Mouse (Mus musculus) hindbrain, postnatal 0 days (tissue): ENCODE data around the gene Unc50. TPM values are rescaled to one million over a fixed set of nuclear protein-coding genes. Genes with fewer than 3 reads are reported as not detected.

Source experiments
- ATAC-seq: fragments of 200-750 bp; cut with Nextera tagmentation; 2 replicates; pipeline ENCODE4 v1.8.0; 2017; ENCODE audit warnings: mild to moderate bottlenecking, moderate TSS enrichment, moderate library complexity
- DNase-seq: peaks from one replicate; pipeline ENCODE4 v3.0.0-alpha.2; 2015; ENCODE audit warnings: low spot score
- H3K27ac ChIP-seq: fragments of 300-500 bp; sonication (generic); 2 replicates; pipeline ENCODE4 v1.5.1; 2014; ENCODE audit warnings: mild to moderate bottlenecking
- H3K27me3 ChIP-seq: fragments of 300-500 bp; sonication (generic); 2 replicates; pipeline ENCODE4 v1.6.1; 2014; ENCODE audit warnings: low read length, mixed read lengths; ENCODE audit not compliant: insufficient read depth
- H3K36me3 ChIP-seq: fragments of 300-500 bp; sonication (generic); 2 replicates; pipeline ENCODE4 v1.6.1; 2014; ENCODE audit warnings: low read length, mixed read lengths; ENCODE audit not compliant: insufficient read depth
- H3K4me1 ChIP-seq: fragments of 300-500 bp; sonication (generic); 2 replicates; pipeline ENCODE4 v1.6.1; 2014; ENCODE audit warnings: antibody characterized with exemption, low read length, mixed read lengths; ENCODE audit not compliant: insufficient read depth
- H3K4me2 ChIP-seq: fragments of 300-500 bp; sonication (generic); 2 replicates; pipeline ENCODE4 v1.6.1; 2014; ENCODE audit warnings: low read depth, mild to moderate bottlenecking, low read length, moderate library complexity, mixed read lengths
- H3K4me3 ChIP-seq: fragments of 300-500 bp; sonication (generic); 2 replicates; pipeline ENCODE4 v1.5.1; 2014; ENCODE audit warnings: low read length
- H3K9ac ChIP-seq: fragments of 300-500 bp; sonication (generic); replicated peaks from 2 replicates; pipeline ENCODE4 v1.6.1; 2014; ENCODE audit warnings: mild to moderate bottlenecking, low read length, moderate library complexity, mixed read lengths
- H3K9me3 ChIP-seq: fragments of 300-500 bp; sonication (generic); 2 replicates; pipeline ENCODE4 v1.6.1; 2016; ENCODE audit warnings: low read length, mixed read lengths
- CTCF ChIP-seq: IDR thresholded peaks from 2 replicates; pipeline ENCODE4 v1.5.1; 2016; ENCODE audit warnings: antibody characterized with exemption, control low read depth, low read depth
- WGBS: fragments of 180-500 bp; shearing (Covaris S2); extraction: QIAGEN DNeasy Blood & Tissue Kit; methylation state at CpG from one replicate; pipeline ENCODE4 v1.1.7; 2014; 5-methylcytosine and 5-hydroxymethylcytosine counted together
- polyA plus RNA-seq: library from polyadenylated mRNA; unstranded; fragments of >200 nt; fragmentation: Nextera tagmentation; extraction: Ambion mirVana; gene quantifications from 2 replicates; pipeline ENCODE4 v1.2.1, GENCODE M21; 2015
- total RNA-seq: library from RNA; depleted of rRNA; stranded (reverse); fragments of >200 nt; gene quantifications from 2 replicates; pipeline ENCODE4 v1.2.3, GENCODE M21; 2014

Unc50 gene
- total and polyA plus RNA-seq, 2 experiments from 2014 or later = 70.8 to 135 TPM

DNA sequence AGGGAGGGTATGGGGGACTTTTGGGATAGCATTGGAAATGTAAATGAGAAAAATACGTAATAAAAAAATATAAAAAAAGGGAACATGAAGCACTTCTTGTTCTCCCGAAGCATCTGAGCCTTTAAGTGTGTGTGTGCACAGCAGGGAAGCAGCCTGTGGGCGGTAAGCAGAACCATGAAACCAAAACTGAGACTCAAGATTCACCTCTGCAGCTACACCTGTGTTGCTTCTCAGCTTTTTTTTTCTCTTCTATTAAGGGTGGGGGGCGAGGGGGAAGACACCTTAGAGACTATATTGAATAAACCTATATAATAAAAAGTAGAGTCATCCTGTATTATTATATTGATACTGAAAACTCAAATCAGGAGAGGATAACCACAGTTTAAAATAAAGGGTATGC is 37.9 kb downstream of the Unc50 start:
- ATAC-seq (no peak), DNase-seq (no peak)
- H3K4me1 ChIP-seq = no peaks in the 10 kb centered on the region
- no peaks in the 10 kb centered on the region for H3K27me3 ChIP-seq
- no peak overlapping the region for H3K27ac ChIP-seq
- no peak for TF ChIP-seq CTCF
- 86% methylated on average over 4 of the region's 4 CpGs for WGBS
- H3K9me3 ChIP-seq = no peaks in the 10 kb centered on the region
- H3K4me2 ChIP-seq = no peak overlapping the region
- H3K36me3 ChIP-seq = no peaks in the 10 kb centered on the region
- no peak overlapping the region for H3K4me3 ChIP-seq
- no peak overlapping the region for H3K9ac ChIP-seq

- 93% methylated on average over 5 of the region's 5 CpGs for WGBS
- Histone ChIP-seq H3K27ac (no peak overlapping the region), H3K36me3 (no peaks in the 10 kb centered on the region), H3K4me2 (no peak overlapping the region), H3K9me3 (no peaks in the 10 kb centered on the region), H3K4me1 (no peaks in the 10 kb centered on the region), H3K4me3 (no peak overlapping the region), H3K9ac (no peak overlapping the region), H3K27me3 (no peaks in the 10 kb centered on the region)
- ATAC-seq (no peak), DNase-seq (no peak)
- TF ChIP-seq CTCF = no peak
These were observed 39.1 kb downstream of the Unc50 start for GRCm38 (mm10) chr1:37469007-37469406.

- DNase-seq (peak; percentile 15), ATAC-seq (no peak)
- peak; percentile 57 for TF ChIP-seq CTCF
- H3K4me1 ChIP-seq = no peaks in the 10 kb centered on the region
- 86% methylated on average over 6 of the region's 6 CpGs for WGBS
- no peak overlapping the region for H3K4me3 ChIP-seq
- H3K9me3 ChIP-seq = no peaks in the 10 kb centered on the region
- no peaks in the 10 kb centered on the region for H3K36me3 ChIP-seq
- H3K27me3 ChIP-seq = no peaks in the 10 kb centered on the region
- no peak overlapping the region for H3K4me2 ChIP-seq
- H3K9ac ChIP-seq = no peak overlapping the region
- no peak overlapping the region for H3K27ac ChIP-seq
These were observed 41.5 kb downstream of the Unc50 start for GRCm38 (mm10) chr1:37471179-37472148.

DNA sequence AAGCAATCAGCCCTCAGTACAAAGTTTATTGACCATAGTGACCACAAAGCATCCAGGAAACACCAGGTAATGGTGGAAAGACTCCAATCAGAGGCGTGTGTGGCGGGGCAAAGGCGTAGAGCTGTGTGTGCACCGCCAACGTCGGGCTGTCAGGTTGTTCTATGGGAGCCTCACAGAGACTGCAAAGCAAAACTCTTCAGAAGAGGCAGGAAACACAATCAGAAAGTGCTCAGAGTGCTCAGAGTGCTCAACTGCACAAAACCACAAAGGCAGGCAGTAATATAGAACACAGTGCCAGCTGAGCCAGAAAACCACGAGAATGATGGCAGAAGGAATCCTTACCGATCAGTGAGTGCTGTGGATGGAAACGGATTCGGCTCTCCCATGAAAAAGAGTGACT is 43.3 kb downstream of the Unc50 start:
- ATAC-seq = no peak
- Histone ChIP-seq H3K4me1 (no peaks in the 10 kb centered on the region; the same call in 1 of the 2 replicates), H3K4me2 (no peak overlapping the region), H3K9me3 (no peaks in the 10 kb centered on the region), H3K4me3 (no peak overlapping the region), H3K36me3 (no peaks in the 10 kb centered on the region), H3K27ac (no peak overlapping the region), H3K9ac (no peak overlapping the region), H3K27me3 (no peaks in the 10 kb centered on the region)
- 88% methylated on average over 10 of the region's 10 CpGs for WGBS
- no peak for DNase-seq
- TF ChIP-seq CTCF = no peak

DNA sequence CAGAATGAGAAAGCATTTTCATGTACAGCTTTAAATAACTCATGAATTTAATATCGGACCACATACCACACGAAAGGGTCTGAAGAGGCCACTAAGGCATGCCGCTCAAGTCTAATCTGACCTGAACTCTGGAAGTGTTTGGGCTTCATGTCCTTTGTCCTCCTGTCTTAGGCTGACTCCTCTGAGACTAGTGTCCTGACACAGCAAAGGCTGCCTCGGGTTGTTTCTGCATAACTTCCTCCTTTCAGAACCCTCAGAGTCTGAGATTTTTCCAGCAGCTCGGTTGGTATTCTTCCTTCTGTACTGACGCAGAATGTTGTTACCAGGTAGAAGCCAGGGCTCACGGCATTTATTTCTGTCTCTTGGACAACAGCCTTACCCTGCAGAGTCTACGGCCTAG is 44.1 kb downstream of the Unc50 start:
- Histone ChIP-seq H3K4me2 (no peak overlapping the region), H3K27me3 (no peaks in the 10 kb centered on the region), H3K9me3 (no peaks in the 10 kb centered on the region), H3K36me3 (no peaks in the 10 kb centered on the region), H3K4me1 (no peaks in the 10 kb centered on the region; the same call in 1 of the 2 replicates), H3K27ac (no peak overlapping the region), H3K9ac (no peak overlapping the region), H3K4me3 (no peak overlapping the region)
- DNase-seq = no peak
- ATAC-seq = no peak
- 68% methylated on average over 8 of the region's 8 CpGs for WGBS
- no peak for TF ChIP-seq CTCF

DNA sequence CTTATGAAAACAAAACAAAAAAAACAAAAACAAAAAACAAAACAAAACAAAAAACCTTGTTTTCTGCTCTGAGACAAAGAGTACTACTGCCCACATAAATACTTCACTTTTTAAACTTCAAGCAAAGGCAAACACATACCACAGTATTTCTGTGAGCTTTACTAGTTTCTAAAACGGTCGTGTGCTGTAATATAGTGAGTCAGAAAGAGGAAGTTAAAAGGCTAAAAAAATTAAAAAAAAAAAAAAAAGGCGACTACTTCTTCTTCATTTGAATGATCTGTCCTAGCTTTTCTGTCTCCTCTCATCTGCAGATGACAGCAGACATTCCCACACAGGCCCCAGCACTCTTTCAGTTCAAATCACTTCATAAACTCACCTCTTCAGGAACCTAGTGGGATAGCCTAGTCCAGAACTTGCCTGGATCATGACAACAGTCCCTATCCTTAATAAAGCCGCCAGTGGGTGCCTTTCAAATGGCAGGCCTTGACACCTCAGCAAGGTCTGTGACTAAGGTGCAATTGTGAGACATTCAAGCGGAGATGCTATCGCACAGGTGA is 44.8 kb downstream of the Unc50 start:
- ATAC-seq (no peak), DNase-seq (no peak)
- H3K27ac ChIP-seq = no peak overlapping the region
- H3K27me3 ChIP-seq = no peaks in the 10 kb centered on the region
- no peaks in the 10 kb centered on the region for H3K36me3 ChIP-seq
- no peaks in the 10 kb centered on the region; the same call in 1 of the 2 replicates for H3K4me1 ChIP-seq
- WGBS = 90% methylated on average over 6 of the region's 6 CpGs
- H3K4me2 ChIP-seq = no peak overlapping the region
- no peaks in the 10 kb centered on the region for H3K9me3 ChIP-seq
- no peak overlapping the region for H3K4me3 ChIP-seq
- no peak overlapping the region for H3K9ac ChIP-seq
- no peak for TF ChIP-seq CTCF

DNA sequence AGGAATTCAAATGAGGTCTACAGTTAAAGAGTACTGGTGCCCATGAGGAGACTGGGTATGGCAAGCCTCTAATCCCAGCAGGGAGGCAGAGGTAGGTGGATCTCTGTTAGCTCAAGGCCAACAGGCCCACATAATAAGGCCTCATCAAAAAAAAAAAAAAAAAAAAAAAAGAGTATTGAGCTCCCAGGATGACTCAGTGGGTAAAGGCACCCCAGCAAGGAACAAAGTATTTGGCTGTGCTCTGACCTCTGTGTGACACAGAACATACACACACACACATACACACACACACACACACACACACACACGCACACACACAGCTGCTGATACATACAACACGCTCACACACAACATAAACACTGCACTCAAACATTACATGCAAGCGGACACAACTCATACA is 45.4 kb downstream of the Unc50 start:
- Histone ChIP-seq H3K4me2 (no peak overlapping the region), H3K9me3 (no peaks in the 10 kb centered on the region), H3K4me3 (no peak overlapping the region), H3K36me3 (no peaks in the 10 kb centered on the region), H3K9ac (no peak overlapping the region), H3K4me1 (no peaks in the 10 kb centered on the region; the same call in 1 of the 2 replicates), H3K27me3 (no peaks in the 10 kb centered on the region), H3K27ac (no peak overlapping the region)
- ATAC-seq (no peak), DNase-seq (no peak)
- WGBS = 89% methylated on average over 3 of the region's 3 CpGs
- no peak for TF ChIP-seq CTCF
